Mouse (Mus musculus) v-Abl transformed pro-B cells (cell line): ENCODE measurements around the gene Ermp1.

Experiments used
- in situ Hi-C, 2 experiments: fragments of 400-800 bp; cut with MboI; formaldehyde crosslinking; loops; one replicate each; pipeline ENCODE4 v1.15.1; 2025; ENCODE audit not compliant: unreplicated experiment in 2 of 2

Gene Ermp1

DNA sequence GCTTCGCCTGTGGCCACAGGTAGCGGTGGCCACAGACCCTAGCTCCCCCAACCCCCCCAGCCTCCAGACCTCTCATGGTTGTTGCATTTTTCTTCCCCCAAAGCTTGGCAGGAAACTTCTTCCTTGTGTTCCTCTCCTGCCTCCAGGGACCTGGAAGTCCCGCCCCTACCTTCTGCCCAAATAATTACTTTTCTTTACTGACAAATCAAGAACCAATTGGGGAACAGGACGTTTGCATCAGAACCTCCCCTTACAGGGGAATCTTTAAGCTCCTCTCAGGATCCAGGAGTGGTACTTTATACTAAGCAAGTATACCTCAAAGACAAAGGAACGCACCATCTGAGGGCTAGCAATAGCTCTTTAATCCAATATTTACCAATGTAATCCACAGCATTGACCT, 16.7 kb upstream of the Ermp1 start:
- in situ Hi-C loops, result no loop called here

DNA sequence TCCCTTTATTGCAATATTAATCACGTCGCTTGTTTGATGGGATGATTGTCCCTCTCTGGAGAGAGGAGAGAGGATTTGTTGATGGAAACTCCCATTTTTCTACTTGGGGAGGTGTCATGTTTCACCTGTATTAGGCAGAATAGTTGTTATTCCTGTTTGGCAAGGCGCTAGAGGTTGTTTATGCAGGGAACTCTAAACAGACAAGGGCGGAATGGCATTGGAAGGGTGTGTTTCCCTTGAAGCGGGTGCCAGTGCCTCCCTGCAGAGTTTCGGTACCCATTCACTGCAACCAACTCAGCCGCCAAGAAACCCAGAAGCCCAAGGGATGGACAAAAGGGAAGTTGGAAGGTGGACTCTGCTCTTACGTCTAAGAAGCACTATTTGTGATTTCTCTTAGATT, 15.6 kb upstream of the Ermp1 start:
- in situ Hi-C loops, result no loop called here

DNA sequence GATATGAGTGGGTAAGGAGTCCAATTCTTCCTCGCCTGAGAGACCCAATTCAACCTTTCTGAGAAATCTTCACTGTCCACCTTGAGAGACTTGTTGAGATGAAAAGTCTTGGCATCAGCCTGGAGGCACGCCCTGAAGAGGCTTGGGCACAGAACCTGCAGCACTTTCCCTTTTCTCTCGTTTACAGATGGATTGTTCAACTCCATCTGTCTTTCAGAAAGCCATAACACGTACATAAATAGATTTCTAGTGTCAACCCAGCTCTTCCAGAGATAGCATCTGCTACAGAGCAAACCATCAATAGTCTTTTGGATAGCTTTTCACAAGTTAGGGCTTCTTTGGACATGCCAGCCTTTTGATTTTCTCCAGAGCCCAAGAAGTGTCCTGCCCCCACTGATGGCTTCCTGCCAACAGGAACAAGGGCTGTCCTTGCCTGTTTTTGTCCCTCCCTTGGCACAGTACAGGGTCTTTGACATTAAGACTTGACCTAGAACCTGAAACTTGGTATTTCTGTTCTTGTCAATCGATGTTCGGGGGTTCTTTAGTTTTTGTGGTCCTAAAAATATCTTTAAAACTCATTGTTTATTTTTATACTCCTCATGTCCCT, 13.9 kb upstream of the Ermp1 start:
- in situ Hi-C loops, result no loop called here

DNA sequence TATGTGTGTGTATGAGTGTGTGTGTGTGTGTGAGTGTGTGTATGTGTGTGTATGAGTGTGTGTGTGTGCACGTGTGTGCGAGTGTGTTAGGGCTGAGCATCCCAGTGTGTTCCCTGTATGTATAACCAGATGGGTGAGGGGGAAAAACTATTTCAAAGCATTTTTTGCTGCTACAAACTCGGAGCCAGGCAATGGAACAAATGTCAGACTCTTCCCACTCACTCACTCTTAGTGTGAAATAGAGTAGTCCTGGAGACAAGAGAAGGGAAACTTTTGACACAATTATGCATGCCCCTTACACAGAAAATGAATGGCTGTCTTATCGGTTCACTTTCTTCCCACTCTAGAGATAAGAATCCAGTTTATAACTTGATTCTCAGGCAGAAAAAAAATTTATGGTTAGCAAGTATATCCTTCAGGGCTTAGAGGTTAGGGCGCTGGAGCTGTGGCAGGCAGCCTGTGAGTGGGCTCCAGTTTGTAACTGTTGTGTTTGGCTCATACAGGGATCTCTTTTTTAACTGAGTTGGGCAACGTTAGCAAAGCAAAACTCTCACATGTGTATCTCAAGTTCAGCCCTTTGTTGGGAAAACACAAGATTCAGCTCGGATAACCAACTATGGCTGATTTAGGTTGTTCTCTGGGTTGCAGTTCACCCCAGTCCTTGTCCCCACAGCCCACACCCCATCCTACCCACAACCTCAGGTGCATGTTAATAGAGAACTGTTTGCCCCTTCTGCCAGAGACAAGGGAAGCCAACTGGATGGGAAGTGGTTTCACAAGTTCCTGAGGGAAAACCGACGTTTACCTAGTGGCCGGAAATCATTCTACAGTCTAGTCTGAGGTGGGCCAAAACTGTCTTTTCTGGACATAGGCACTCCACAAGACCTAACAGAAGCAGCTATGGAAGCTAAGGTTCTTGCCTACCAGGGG, 12.9 kb upstream of the Ermp1 start:
- in situ Hi-C loops, result no loop called here

DNA sequence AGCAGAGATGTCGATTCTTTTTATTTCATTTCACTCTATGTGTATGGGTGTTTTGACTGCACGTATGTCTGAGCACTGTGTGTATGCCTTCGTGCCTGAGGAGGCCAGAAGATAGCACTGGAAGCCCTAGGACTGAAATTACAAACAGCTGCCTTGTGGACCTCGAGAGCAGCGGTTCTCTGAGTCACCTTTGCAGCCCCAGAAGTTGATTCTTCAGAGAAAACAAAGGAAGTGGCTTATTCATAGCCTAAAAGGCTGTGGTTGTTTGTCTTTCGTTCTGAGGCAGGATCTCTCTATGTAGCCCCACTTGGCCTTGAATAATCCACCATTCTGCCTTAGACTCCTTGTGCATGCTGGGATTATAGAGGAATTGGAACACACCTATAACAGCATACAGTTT, 11.5 kb upstream of the Ermp1 start:
- in situ Hi-C loops, result no loop called here

DNA sequence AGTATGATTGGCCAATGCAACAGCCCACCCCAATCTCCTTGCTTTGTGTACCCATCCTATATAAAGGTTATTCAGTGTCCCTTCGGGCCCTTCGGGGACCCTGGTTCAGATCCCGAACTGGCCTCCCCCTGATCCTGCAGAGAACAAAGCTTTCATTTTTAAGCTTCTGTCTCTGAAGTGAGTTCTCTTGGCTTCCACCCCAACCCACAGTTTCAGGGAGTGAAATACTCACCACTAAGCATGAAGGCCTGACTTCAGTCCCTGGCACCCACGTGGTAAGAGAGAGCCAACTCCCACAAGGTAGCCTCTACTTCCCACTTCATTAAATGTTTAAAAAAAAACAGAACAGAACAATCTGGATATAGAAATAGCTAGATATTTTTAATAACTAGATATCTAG, 10.6 kb upstream of the Ermp1 start:
- in situ Hi-C loops, result no loop called here

DNA sequence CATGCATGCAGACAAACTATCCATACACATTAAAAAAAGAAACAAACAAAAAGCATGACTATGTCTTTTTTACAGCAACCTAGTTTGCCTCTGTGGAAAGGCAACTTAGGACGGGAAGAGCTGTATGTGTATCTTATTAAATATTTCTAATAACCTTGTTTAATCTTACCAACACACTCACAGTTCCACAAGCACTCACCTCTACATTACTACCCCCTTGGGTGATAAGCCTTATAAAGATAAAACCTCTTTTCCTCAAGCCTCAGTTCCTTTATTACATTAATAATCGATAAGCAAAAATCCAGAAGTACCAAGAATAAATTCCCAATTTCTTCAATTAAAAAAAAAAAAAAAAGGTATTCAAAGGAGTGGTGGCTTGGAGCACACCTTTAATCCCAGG, 9.3 kb upstream of the Ermp1 start:
- in situ Hi-C loops, result no loop called here

DNA sequence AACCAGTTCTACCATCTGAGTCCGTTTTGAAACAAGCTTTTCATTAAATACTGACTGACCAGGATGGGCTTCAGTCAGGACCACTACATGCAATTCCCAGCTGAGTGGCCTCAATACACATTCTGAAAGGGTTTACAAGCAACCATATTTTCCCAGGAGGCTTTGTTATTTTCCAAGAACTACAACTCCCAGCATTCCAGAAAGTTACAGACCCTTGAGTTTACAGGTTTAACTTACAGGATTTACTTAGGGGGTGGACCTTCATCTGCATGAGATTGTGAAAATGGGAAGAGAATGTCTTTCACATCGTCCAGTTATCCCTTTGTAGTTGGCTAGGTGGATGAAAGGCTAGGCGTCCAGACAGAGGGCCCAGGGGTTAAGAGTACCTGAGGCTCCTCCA, 8.8 kb upstream of the Ermp1 start:
- in situ Hi-C loops, result no loop called here

DNA sequence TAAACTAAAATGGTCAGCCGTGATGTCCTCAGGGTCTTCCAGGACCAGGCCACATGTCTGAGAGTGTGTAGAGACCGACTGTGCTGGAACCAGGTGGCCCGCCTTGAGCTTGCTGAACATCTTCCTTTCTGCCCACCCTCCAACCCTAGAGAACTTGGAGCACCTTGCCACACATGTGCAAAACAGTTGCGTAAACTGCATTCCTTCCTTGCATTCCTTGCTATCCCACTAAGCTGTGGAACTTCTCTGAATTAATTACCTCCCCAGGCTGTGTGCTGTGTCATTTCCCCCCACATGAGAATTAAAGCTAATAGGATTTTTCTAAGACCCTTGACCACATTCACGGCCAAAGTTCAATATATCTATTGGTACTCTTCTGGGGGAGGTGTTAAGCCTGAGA, 8.4 kb upstream of the Ermp1 start:
- in situ Hi-C loops, result no loop called here

DNA sequence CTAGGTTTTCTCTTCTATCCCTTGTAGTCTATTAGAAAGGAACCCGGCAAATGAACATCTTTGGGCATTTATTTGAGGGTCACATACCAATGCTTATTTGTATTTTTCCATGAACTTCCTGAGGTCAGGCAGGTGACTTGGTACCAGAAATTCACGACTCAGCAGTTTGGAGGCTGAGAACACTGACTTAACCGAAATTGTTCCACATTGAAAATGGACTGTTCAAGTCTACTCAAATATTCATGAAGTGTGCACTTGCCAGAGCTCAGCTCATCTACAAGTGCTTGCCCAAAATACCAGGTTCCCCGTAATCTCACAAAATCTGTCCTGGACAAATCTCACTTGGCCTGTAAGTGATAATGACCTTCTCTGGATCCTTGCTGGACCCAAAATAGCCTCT, 7.8 kb upstream of the Ermp1 start:
- in situ Hi-C loops, result no loop called here

DNA sequence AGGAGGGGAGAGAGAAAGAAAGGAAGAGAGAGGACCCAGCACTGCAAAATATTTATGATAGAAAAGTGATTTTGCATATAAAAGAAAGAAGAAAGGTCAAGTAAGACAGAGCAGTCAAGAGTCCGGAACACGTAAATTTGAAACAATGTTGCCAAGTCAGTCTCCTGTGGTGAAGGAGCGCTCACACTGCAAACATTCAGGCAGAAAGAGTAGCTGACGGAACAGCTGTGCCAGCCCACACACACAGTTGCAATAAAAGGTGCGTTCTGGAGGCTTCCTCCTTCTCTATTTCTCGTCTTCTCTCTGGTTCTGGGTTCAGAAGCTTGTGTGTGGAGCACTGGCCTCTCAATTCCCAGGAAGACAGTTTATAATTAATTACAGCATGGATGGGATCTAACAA, 6.9 kb upstream of the Ermp1 start:
- in situ Hi-C loops, result no loop called here

DNA sequence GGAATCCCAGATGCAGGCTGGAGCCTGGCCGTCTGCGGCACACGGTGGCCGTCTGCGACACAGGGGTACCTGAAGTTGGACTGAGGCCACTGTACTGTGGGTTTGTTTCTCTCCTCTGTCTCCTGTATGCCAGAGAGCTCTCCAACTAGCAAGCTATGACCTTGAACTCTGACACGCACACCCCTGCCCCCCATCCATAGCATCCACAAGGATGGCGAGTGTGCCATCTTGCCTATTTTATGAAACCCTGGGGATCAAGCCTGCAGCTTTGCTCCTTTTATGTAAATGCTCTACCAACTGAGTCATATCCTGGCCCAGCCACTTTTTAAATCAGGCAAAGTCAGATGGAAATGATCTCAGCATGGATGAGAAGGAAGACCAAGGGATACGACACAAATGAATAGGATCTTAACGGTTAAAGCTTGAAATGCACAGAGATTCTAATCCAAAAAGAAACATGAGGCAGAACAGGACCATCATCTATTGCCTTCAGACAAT, 5.6 kb upstream of the Ermp1 start:
- in situ Hi-C loops, result no loop called here

DNA sequence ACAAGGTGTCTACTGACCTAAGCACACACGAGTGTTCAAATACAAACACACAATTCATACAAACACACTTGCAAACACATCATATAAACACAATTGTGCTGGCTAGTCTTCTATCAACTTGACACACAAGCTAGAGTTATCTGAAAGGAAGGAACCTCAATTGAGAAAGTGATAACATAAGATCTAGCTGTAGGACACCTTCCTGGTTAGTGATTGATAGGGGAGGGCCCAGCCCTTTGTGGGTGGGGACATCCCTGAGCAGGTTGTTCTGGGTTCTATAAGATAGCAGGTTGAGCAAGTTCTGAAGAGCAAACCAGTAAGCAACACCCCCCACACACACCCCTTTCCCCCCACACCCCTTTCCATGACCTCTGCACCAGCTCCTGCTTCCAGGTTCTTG, 1.5 kb upstream of the Ermp1 start:
- in situ Hi-C loops, result no loop called here

DNA sequence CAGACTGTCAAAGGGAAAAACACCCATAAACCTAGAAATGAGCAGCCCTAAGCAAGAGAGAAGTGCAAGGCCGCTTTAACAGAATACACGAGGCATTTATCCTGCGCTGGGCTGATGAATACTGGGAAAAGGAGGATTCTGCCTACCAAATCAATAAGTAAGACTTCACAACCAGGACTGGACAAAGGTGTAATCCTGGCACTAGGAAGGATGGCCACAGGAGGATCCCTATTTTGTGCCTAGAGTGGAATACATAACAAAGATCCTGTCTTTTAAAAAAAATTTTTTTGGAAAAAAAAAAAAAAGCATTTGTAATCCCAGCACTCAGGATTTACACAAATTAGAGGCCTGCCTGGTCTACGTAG, 317 bp upstream of the Ermp1 start:
- in situ Hi-C loops, result no loop called here

DNA sequence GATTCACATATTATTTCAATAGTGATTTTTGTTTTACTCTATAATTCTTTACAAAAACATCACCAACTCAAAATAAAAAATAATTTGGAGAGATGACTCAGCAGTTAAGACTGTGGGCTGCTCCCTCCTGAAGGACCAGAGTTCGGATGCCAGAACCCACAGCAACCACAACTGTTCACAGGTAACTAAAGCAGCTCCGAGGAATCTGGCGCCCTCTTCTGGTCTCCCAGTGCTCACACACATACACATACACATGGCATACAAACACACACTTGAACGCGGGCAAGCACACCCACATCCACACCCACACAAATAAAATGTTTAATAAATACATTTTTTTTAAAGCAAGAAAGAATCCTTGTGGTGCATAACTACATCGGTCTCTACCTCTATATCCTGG, 3.5 kb downstream of the Ermp1 start:
- in situ Hi-C loops, result no loop called here

DNA sequence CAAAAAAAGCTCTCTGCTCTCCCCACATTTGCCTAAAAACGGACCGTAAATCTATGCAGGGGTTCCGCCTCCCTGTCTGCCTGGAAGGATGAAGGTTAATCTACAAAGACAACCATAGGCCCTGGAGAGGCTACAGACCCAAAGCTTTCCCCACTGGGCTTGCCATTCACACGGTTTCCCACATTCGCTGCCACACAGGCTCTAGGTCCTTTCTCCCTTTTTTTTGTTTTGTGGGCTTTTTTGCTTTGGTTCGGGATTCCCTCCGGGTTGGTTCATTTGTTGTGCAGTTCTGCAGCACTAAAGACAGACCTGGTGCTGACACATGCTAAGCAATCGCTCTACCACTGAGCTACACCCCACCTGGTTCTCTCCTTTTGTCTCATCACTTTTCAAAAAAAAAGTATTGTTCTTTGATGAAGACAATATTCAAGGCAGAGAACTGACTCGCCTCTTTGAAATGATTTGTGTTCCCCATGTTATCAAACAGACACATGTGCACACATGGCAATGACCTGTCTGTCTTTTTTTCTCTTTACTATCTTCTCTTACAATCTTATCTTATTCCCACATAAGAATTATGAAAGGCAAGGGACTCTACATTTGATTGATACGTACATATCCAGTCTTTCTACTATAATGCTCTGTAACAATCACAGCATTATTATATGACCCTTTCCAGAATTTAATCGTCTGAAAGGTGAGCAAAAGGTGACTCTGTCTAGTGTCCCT, 4.9 kb downstream of the Ermp1 start:
- in situ Hi-C loops, result no loop called here

DNA sequence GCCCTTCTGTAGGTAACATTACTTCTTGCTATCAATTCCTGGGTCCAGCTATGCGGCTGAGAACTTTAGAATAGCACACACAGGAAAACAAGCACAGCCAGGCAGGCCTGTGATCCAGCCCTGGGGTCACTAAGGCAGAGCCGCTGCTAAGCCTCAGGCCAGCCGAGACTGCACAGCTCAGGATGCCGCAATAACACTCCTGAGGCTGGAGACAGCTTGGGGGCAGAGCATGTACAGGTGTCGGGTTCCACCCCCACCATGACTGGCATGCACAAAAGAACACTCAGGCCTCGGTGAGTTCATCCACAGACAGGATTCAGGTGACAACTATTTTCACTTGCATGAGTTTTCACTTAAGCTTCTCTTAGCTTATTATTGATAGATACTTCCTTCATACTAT, 6.0 kb downstream of the Ermp1 start:
- in situ Hi-C loops, result no loop called here

DNA sequence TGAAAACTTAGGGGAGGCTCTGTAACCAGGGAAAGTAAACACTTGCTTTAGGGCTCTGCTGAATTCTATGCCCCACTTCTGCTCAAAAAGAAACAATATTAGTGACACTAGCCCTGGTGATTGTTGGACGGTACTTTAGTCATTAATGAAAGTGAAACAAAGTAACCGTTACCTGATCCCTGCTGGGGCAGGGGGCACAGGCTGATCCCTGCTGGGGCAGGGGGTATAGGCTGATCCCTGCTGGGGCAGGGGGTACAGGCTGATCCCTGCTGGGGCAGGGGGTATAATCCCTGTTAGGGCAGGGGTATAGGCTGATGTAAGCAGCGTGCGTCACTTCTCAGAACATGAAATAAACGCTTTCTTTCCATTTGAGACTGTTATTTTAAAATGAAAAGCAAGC, 6.7 kb downstream of the Ermp1 start:
- in situ Hi-C loops, result no loop called here

DNA sequence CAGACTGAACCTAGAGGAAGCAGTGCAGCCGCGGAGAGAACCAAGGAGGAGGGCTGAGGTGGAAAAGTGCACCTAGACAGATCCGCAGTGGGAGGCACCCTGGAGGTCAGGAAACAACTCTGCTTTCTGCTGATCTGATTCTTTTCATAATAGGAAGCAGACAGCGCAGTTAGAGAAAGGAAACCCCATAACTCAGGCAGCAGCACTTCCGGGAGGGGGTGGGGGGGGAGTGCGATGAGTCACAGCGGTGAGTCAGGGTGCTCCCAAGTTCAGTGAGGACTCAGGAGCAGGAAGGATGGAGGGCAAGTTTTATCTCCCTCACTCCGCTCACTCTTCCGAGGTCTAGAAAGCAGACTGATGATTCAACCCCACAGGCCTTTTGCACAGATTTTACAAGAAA, 7.2 kb downstream of the Ermp1 start:
- in situ Hi-C loops, result no loop called here

DNA sequence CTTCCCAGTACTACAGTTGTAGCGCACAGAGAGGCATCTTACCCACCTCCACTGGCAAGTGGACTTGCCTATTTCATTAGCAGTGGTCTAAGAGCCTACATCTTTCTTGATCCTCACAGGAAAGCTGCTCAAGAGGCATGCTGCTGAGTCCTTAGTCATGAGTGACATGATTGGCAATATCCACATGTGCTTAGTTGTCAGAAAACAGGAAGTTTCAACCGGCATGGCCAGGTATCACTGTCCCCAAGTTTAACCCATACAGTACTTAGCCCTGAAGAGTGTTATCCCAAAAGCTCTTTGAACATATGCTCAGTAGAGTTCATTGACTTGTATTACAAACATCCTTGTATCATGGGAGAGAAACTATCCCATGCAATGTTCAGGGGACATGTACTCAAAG, 36.1 kb downstream of the Ermp1 start:
- in situ Hi-C loops, result no loop called here

DNA sequence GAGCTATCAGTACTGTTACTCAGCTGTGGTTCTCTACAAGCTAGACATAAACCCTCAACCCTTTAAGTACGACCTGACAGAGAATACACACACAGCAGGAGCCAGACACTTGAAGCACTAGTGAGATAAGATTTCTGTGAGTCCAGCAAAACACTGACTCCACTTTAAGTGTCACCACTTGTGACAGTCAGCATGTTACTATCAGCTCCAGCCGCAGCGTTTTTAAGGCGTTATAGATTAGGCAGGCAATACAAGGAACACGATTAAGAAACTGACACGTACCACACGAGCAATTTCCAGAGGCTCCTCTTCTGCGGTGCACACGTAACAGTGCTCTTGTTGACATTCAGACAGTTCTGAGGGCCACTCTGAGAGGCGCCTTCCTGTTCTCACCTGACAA, 37.3 kb downstream of the Ermp1 start:
- in situ Hi-C loops, result no loop called here

DNA sequence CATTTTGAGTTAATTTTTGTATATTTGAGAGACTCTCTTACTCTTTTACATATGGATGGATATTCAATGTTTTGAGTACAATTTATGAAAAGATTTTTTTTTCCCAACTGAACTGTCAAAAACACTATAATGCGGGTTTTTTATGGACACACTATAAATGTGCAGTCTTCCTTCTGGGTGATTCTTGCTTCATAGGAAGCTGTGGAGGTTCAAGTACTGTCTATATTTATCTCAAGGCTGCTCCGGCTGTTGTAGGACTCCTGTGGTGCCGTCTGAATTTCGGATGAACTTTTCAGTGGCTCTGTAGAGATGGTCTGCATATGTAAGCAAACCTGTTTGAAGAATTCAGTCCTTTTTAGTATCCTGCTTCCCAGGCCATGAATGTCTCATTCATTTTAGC, 40.0 kb downstream of the Ermp1 start:
- in situ Hi-C loops, result no loop called here
